ENCODE assay signal across 17 mouse cellular contexts in genomic region chr17:53845796-53846195, GRCm38 (mm10). TPM values are rescaled to one million over a fixed set of nuclear protein-coding genes. Genes with fewer than 3 reads are reported as not detected.
DNase-seq lines count a peak whose midpoint lies in the region; ATAC-seq and TF ChIP-seq lines count a peak whose summit lies in the region.
"Had no signal": no experiment of that assay in that cellular context is flagged by ENCODE, and none has a peak within 500 bp of the region (broad histone marks: within the 10 kb centered on the region; RNA-seq: fewer than 3 reads in every experiment).

No protein-coding gene starts in this region.

- no peaks in the 10 kb centered on the region for H3K9me3 ChIP-seq in midbrain, postnatal 0 days (ENCODE audit: low read length)

- no peak for ATAC-seq in midbrain, postnatal 0 days (ENCODE audit: low FRiP score)

- H3K9ac ChIP-seq in midbrain, postnatal 0 days (replicated peaks; ENCODE audit: low read length, poor library complexity, severe bottlenecking): no peak overlapping the region

- H3K36me3 ChIP-seq in midbrain, postnatal 0 days (ENCODE audit: insufficient read depth, low read length): no peaks in the 10 kb centered on the region

- H3K27me3 ChIP-seq in cerebellum, adult 2 months (ENCODE audit: control insufficient read depth, insufficient read depth, low read length): no peaks in the 10 kb centered on the region
- H3K27me3 ChIP-seq in midbrain, postnatal 0 days (ENCODE audit: insufficient read depth, low read length): no peaks in the 10 kb centered on the region
- H3K27me3 ChIP-seq: megakaryocyte, embryonic 14.5 days had no signal

- H3K27ac ChIP-seq in cerebellum, adult 2 months (ENCODE audit: insufficient read depth, low read length): no peak overlapping the region
- no peak overlapping the region for H3K27ac ChIP-seq in midbrain, postnatal 0 days (ENCODE audit: low read depth, low read length)

- no peak for TF ChIP-seq POLR2A in cerebellum, adult 2 months (IDR thresholded peaks at IDR 0.05; ENCODE audit: borderline replicate concordance, insufficient read depth, low read length)

- no peak overlapping the region for H3K4me3 ChIP-seq in cerebellum, adult 2 months (replicated peaks; ENCODE audit: insufficient read depth, low read depth, low read length)
- no peak overlapping the region for H3K4me3 ChIP-seq in midbrain, postnatal 0 days (ENCODE audit: low read depth, low read length)
- H3K4me3 ChIP-seq: megakaryocyte, embryonic 14.5 days had no signal

- H3K4me1 ChIP-seq in cerebellum, adult 2 months (ENCODE audit: control insufficient read depth, insufficient read depth, low read length): no peaks in the 10 kb centered on the region
- no peaks in the 10 kb centered on the region for H3K4me1 ChIP-seq in midbrain, postnatal 0 days (ENCODE audit: insufficient read depth, low read length)
- H3K4me1 ChIP-seq: megakaryocyte, embryonic 14.5 days had no signal

- TF ChIP-seq CTCF in cerebellum, adult 2 months (IDR thresholded peaks at IDR 0.05; ENCODE audit: borderline replicate concordance, insufficient read depth, low read depth, low read length): no peak
- TF ChIP-seq CTCF in midbrain, postnatal 0 days (IDR thresholded peaks at IDR 0.05): no peak

- DNase-seq in cerebellum, postnatal 10 days: peak; percentile 8 to 9
- DNase-seq in cerebellum, adult 2 months: no peak
- DNase-seq in 3T3-L1 (ENCODE audit: low read depth, low spot score): peak; percentile 4
- peak; percentile 29 to 34 for DNase-seq in adrenal gland, postnatal 36 days
- DNase-seq in kidney, postnatal 25 days: peak; percentile 77 to 87
- DNase-seq in layer of hippocampus, postnatal 14 days (ENCODE audit: low spot score in 2 of 2): no peak
- no peak for DNase-seq in midbrain, postnatal 0 days (ENCODE audit: low spot score)
- no peak for DNase-seq in layer of hippocampus, adult 11-12 months (ENCODE audit: low spot score)
- DNase-seq: B cell, adult 2 months; cerebellum, postnatal 25 days; layer of hippocampus, adult 9-11 months; retina, postnatal 1 day had no signal

- no peak overlapping the region for H3K4me2 ChIP-seq in midbrain, postnatal 0 days (ENCODE audit: low read depth, low read length, poor library complexity, severe bottlenecking)

- 52% methylated on average over 7 of the region's 7 CpGs for WGBS in cerebellum, adult 2 months
- WGBS in midbrain, postnatal 0 days: 77% methylated on average over 7 of the region's 7 CpGs

RNA-seq across cellular contexts. Expression of gene Sult1c2, which starts 0.3 kb away (rescaled TPM):
- polyA plus RNA-seq in cerebellum, adult 2 months (2012; rRNA removed): not detected in 2 replicates
- total RNA-seq in adrenal gland, postnatal 36 days (2021): under 1 TPM; 0.49 to 0.50 TPM
- total RNA-seq in layer of hippocampus, postnatal 14 days (2021): under 1 TPM in 1 of 2 experiments, not detected in 1; 0.18 TPM
- total RNA-seq in midbrain, postnatal 0 days (2014; rRNA removed): not detected in 2 replicates
- polyA plus RNA-seq in midbrain, postnatal 0 days (2015; fragmentation: Nextera tagmentation; extraction: Ambion mirVana): not detected in 2 replicates
- total RNA-seq: hematopoietic stem cell, adult 5-6 weeks had no signal
- polyA plus RNA-seq: brain, embryonic 14.5 days; frontal cortex, adult 2 months; limb, embryonic 14.5 days had no signal

Comparison
In these comparisons a context has a peak if more than half of its experiments do, and no peak if none do; other contexts are left out.
1. DNase-seq: peak in cerebellum, postnatal 10 days (2 of 2), 3T3-L1 (single experiment), adrenal gland, postnatal 36 days (2 of 2) and kidney, postnatal 25 days (2 of 2); none in cerebellum, adult 2 months (0 of 2), layer of hippocampus, postnatal 14 days (0 of 2), midbrain, postnatal 0 days (single experiment) and layer of hippocampus, adult 11-12 months (single experiment).